Mouse (Mus musculus) T-helper 17 cell (primary cell): ENCODE data around the gene Pth2r.

Experiments used
- in situ Hi-C, 2 experiments: fragments of 300-600 bp; cut with MboI, MseI; formaldehyde crosslinking; loops; 1 replicate in 1 of 2; 2 replicates in 1 of 2; pipeline ENCODE4 v1.15.1; 2025; ENCODE audit warnings: high pct_unique_total_duplicates in 2 of 2

The Pth2r gene

GRCm38 (mm10) chr1:65281756-65282155 is at the start of gene Pth2r:
Pth2r (plus strand) TSS chr1:65282056.
- in situ Hi-C loops, result no loop called here

DNA sequence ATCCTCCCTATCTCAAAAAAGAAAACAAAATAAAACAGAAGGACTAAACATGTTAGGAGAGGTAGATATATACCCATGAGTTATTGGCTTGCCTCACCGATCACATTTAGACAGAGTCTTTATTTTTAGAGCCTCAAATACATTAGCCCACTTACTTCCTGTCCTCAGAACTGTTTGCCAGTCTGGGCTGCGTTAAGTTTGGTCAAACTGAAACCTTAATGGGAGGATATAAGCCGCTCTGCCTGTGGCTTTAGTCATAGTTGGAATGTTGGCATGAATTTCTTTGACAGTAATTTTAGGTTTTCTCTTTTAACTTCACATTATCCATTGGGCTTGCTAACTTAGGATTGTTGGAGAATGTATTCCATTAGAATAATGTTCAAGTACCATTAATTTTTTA is 44.1 kb upstream of the Pth2r start:
- in situ Hi-C loops, result no loop called here

DNA sequence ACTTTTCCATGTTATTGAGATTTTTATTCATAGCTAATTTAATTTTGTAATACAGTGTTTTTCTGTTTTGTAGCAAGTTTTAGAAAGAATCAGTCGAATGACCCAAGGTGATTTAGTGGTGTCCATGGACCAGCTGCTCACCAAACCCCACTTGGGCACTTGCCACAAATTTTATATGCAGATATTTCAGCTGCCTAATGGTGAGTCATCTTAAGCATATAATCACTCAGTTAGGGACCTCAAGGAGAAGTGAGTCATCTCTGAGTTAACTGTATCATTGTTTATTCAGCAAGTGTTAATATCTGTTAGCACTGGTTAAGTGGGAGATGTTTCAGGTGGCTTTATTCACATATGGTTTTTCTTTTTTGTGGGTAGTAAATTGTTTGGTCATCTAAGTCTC is 36.2 kb upstream of the Pth2r start:
- in situ Hi-C loops, result no loop called here

DNA sequence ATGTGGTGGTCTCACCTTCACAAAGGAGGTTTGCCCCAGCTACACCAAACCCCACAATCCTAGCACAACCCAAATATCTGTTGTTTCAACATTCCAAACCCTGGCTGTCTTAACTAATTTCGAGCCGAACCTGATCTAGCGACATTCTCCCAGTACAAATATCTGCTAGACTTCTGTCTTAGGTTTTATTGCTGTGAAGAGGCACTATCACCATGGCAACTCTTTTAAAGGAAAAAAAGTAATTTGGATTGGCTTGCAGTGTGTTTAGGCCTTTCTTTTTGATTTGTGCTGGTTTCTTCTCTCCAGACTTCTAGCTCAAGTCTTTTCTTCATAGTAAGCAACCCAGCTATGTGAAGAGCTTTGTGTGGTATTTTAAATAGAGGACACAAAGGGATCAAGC is 1.4 kb upstream of the Pth2r start:
- in situ Hi-C loops, result no loop called here

DNA sequence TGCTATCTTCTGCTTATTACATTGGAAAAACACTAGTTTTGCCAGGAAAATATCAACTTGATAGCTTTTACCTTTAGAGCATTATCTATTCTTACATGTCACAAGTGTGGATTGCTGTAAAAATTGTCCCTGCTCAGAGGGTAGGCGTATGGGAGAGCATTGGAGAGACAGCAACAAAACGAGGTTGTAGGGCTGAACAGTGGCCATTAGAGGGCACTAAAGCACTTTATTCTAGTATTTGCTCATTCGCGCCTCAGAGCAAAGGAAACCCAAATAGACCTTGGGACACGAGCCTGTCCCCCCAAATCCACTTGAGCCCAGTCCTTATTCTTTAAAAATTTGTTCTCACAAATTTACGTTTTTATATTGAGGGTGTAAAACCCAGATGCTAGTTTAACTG is 910 bp downstream of the Pth2r start:
- in situ Hi-C loops, result no loop called here

DNA sequence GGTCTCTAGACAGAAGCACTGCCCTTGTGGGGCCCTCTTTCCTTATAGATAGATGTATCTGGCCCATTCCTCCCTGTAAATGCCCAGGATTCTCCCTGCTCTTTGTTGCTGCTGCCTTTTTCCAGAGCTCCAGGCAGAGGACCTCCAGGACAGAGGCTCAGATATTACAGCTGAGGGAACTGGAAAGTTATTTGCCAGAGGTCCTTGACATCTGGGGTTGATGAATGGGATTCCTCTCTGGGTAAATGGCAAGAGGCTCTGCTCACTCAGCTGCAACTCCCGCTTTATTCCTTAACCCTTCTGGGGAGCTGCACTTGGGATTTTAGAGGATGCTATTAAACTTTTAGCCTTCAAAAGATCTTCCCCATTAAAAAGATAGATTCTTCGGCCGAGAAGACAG is 26.6 kb downstream of the Pth2r start:
- in situ Hi-C loops, result loop anchor here in 1 of 2 experiments (25.0 kb wide), 2 partner anchors 804 to 1354 kb away; no protein-coding TSS in a partner anchor

DNA sequence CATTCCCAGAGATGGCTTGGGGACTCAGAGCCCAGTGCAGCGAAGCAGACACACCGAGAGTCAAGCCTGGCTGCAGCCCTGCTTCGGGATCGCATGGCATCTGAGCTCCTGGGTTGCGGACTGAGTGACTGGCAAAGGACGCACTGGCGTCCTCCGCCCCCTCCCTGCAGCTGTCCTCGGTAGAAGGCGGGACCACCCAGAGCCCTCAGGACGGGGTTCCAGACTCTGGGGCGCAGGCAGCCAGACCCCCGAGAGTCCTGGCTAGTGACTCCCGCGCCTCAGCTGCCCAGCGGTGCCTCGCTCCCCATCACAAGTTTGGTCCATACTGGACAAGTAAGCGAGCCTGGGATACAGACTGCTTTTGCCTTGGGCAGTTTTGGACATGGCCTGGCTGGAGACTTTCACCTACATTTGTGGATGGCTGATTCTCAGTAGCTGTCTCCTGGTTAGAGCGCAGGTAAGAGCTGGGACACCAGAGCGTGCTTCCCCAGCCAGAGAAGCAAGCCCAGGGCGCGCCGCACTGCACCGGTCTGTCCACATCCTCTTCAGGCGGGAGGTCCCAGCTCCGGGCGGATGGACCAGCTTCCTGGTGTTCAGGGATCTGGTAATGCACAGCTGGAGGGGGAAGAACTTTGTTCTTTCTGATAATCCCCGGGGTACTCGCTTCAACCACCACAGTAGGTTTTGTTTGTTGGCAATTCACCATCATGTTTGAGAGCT is 29.5 kb downstream of the Pth2r start:
- in situ Hi-C loops, result loop anchor here (5.0 to 25.0 kb wide), 3 partner anchors 796 to 1351 kb away; no protein-coding TSS in a partner anchor

GRCm38 (mm10) chr1:65312118-65312517 is 30.3 kb downstream of the Pth2r start:
- in situ Hi-C loops, result loop anchor here (5.0 to 25.0 kb wide), 3 partner anchors 795 to 1350 kb away; no protein-coding TSS in a partner anchor

DNA sequence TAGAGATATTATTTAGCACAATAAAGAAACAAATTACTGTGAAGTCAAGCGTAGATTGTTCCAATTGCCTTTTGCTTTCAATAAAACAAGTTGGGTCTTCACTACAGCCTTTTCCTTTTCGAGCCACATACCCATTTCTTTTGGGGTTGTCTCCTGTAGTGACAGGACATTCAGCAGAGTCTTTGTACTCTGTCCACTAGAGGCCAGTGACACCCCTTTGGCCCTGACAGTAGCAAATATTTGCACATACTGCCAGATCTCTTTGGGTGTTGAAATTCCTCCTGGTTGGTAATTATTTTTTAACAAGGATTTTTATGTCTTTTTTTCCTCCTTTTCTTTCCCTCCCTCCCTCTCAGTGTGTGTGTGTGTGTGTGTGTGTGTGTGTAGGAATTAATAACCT is 31.0 kb downstream of the Pth2r start:
- in situ Hi-C loops, result loop anchor here (5.0 to 25.0 kb wide), 3 partner anchors 794 to 1349 kb away; no protein-coding TSS in a partner anchor

GRCm38 (mm10) chr1:65314054-65315021 is 32.5 kb downstream of the Pth2r start:
- in situ Hi-C loops, result loop anchor here (5.0 to 25.0 kb wide), 3 partner anchors 793 to 1348 kb away; no protein-coding TSS in a partner anchor

- in situ Hi-C loops, result loop anchor here in 1 of 2 experiments (25.0 kb wide), 2 partner anchors 797 to 1347 kb away; no protein-coding TSS in a partner anchor
These were observed 33.2 kb downstream of the Pth2r start for GRCm38 (mm10) chr1:65315022-65315407.

DNA sequence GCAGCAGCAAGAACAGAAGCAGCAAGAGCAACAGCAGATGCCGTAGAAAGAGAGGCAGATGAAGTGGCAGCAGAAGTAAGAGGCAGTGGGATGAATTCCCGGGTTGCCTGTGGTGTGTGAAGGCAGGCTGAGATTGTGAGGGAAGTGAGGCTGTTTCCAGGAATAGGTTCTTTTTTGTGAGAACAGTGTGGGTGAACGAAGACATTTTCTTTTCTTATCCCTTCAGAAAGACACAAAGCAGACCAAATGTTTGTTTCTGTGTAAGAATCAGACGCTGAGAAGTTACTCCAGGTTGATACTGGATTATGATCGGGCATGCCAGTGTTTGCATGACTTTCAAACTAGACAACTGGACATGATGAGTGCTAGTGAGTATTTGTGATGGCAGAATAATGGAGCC is 52.2 kb downstream of the Pth2r start:
- in situ Hi-C loops, result no loop called here

DNA sequence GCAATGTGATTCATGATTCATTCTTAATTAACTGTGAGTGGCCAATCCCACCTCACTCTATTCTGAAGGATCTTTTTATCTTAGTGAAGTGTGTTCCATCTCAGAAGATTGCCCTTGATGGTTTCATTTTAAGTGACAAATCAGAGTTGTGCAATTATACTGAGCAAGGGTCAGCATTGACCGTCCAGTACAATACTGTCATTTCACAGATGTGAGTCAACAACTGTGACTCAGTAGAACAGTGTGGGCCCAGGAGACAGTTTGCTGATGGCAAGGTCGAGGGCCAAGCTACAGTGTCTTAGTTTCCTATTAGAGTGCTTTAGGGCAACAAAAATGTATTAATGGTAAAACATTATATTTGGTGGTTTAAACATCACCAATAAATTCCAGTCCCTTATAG is 55.9 kb downstream of the Pth2r start:
- in situ Hi-C loops, result no loop called here

GRCm38 (mm10) chr1:65340240-65340639 is 58.4 kb downstream of the Pth2r start:
- in situ Hi-C loops, result no loop called here

- in situ Hi-C loops, result no loop called here
These were observed 71.1 kb downstream of the Pth2r start for GRCm38 (mm10) chr1:65352979-65353378.

DNA sequence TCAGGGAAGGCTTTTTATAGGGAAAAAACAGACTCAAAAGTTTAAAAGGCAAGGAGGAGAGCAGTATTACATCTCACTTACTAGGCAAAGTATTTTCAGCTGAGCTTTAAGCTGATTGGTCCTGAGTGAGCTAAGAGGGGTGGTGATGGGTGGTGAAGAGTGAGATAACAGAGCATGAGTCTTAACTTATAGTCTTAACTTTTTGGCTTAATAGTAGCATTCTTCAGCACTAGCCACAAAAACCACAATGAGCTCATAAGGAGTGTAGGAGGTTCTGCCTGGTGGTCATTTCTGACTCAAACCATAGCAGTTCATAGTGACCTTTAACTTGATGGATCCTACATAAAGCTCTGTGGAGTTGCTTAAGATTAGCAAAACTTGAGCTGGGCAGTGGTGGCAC is 72.3 kb downstream of the Pth2r start:
- in situ Hi-C loops, result no loop called here

DNA sequence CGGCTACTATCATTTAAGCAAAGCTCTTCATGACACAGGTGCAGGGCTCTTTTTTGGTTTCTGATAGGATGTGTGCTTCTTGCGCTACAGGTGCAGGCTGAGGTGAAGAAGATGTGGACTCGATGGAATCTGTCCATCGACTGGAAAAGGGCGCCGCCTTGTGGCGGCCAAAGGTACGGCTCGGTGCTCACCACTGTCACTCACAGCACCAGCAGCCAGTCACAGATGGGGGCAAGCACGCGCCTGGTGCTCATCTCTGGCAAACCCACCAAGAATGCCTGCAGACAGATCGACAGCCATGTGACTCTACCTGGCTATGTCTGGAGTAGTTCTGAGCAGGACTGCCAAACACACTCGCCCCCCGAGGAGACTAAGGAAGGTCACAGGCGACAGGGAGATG is 106.5 kb downstream of the Pth2r start:
- in situ Hi-C loops, result no loop called here

DNA sequence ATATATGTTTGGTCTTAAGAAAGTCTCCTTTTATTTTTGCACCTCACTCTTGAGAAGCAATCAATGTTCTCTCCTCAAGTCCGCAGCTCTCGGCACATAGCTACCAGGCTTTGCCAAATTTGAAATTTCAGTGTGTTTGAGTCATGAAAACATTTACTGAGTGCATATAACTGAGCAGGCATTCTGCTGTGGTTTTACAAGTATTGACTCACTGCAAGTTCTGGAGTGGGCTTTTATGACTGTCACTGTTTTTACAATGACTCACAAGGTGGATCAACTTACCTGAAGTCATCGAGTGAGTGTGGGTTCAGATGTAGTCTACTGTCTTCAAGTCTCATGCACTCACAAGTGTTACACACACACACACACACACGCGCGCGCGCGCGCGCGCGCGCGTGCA is 107.8 kb downstream of the Pth2r start:
- in situ Hi-C loops, result no loop called here

- in situ Hi-C loops, result no loop called here
These were observed 125.6 kb downstream of the Pth2r start for GRCm38 (mm10) chr1:65407441-65407840.

DNA sequence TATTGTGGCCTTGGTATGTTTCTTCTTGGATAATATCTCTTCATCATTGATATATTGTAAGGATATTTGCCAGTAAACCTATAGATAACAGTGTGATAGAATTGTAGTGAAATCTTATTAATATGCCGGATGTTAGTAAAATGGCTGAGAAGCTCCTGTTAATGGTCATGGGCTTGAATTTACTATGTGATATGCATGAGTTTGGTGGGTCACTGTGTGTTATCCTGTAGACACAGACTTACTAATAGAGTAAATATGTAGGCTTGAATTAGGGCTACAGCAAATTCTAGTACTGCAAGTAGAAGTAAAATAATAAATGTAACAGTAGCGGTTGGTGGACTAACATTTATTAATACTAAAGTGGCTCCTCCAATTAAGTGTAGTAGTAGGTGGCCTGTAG is 139.1 kb downstream of the Pth2r start:
- in situ Hi-C loops, result no loop called here

- in situ Hi-C loops, result no loop called here
These were observed 140.7 kb downstream of the Pth2r start for GRCm38 (mm10) chr1:65422501-65423010.
